In the genomic region with DNA sequence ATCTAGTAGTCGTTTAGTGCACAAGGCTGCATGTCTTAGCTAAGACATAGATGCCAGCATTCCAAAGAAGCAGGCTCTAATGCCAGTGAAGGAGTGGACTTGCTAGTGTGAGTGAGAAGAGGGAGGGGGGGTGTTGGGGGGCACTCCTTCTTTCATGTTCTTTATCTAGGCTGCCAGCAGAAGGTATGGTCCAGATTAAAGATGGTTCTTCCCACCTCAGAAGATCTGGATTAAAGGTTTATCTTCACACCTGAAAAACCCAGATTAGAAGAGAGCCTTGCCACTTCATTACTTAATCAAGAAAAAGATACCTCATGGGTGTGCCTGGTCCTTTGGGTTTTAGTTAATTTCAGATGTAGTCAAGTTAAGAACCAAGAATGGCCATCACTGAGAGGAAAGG, we compare ENCODE assay signal across 35 mouse cellular contexts.
"Had no signal": no experiment of that assay in that cellular context is flagged by ENCODE, and none has a peak within 500 bp of the region (broad histone marks: within the 10 kb centered on the region; RNA-seq: fewer than 3 reads in every experiment).

No protein-coding gene starts in this region.

- H3K27me3 ChIP-seq: heart, embryonic 12.5 days; heart, embryonic 13.5 days; heart, embryonic 15.5 days; hindbrain, embryonic 12.5 days; hindbrain, embryonic 13.5 days; hindbrain, embryonic 15.5 days; intestine, embryonic 15.5 days; kidney, embryonic 15.5 days had no signal

- H3K27ac ChIP-seq: heart, embryonic 10.5 days; heart, embryonic 13.5 days; heart, embryonic 15.5 days; hindbrain, embryonic 10.5 days; hindbrain, embryonic 12.5 days; hindbrain, embryonic 13.5 days; hindbrain, embryonic 14.5 days; hindbrain, embryonic 15.5 days; hindbrain, postnatal 0 days; intestine, embryonic 15.5 days; kidney, embryonic 15.5 days; kidney, postnatal 0 days; layer of hippocampus, adult 2 months had no signal

- H3K4me2 ChIP-seq: heart, embryonic 11.5 days; heart, embryonic 12.5 days; heart, embryonic 13.5 days; heart, embryonic 15.5 days; hindbrain, embryonic 12.5 days; hindbrain, embryonic 13.5 days; hindbrain, embryonic 14.5 days; hindbrain, embryonic 15.5 days; intestine, embryonic 15.5 days; kidney, embryonic 15.5 days had no signal

- H3K9ac ChIP-seq: heart, embryonic 12.5 days; heart, embryonic 13.5 days; heart, embryonic 15.5 days; hindbrain, embryonic 12.5 days; hindbrain, embryonic 13.5 days; hindbrain, embryonic 14.5 days; hindbrain, embryonic 15.5 days; intestine, embryonic 15.5 days; kidney, embryonic 15.5 days had no signal

- H3K4me3 ChIP-seq: heart, embryonic 10.5 days; heart, embryonic 12.5 days; heart, embryonic 13.5 days; heart, embryonic 15.5 days; hindbrain, embryonic 10.5 days; hindbrain, embryonic 12.5 days; hindbrain, embryonic 13.5 days; hindbrain, embryonic 15.5 days; intestine, embryonic 15.5 days; kidney, embryonic 15.5 days; layer of hippocampus, adult 2 months had no signal

- H3K9me3 ChIP-seq: heart, embryonic 10.5 days; heart, embryonic 12.5 days; heart, embryonic 13.5 days; heart, embryonic 15.5 days; hindbrain, embryonic 10.5 days; hindbrain, embryonic 12.5 days; hindbrain, embryonic 13.5 days; hindbrain, embryonic 15.5 days; intestine, embryonic 15.5 days; kidney, embryonic 15.5 days had no signal

- ATAC-seq: hindbrain, embryonic 16.5 days; hindbrain, postnatal 0 days; inflammation-experienced regulatory T-cells, adult 6 months; intestine, embryonic 15.5 days; intestine, embryonic 16.5 days; intestine, postnatal 0 days had no signal

- H3K4me1 ChIP-seq: heart, embryonic 10.5 days; heart, embryonic 15.5 days; hindbrain, embryonic 10.5 days; hindbrain, embryonic 12.5 days; hindbrain, embryonic 13.5 days; hindbrain, embryonic 15.5 days; intestine, embryonic 15.5 days; kidney, embryonic 15.5 days had no signal

- DNase-seq: heart, postnatal 10 days; heart, postnatal 14 days; heart, postnatal 36 days; heart, postnatal 4 days; kidney, adult 11 months; kidney, adult 18-20 months; kidney, adult 2 months; kidney, adult 8-10 months; kidney, adult 9 months; kidney, postnatal 10 days; kidney, postnatal 14 days; kidney, postnatal 25 days; kidney, postnatal 36 days; kidney, postnatal 4 days; layer of hippocampus, adult 9-11 months; layer of hippocampus, postnatal 36 days had no signal
